Mouse (Mus musculus): ENCODE measurements around the gene Prkch. TPM values are rescaled to one million over a fixed set of nuclear protein-coding genes. Genes with fewer than 3 reads are reported as not detected.

Gene Prkch
- polyA plus RNA-seq, 1 experiment from 2014 or later: 0.13 TPM

DNA sequence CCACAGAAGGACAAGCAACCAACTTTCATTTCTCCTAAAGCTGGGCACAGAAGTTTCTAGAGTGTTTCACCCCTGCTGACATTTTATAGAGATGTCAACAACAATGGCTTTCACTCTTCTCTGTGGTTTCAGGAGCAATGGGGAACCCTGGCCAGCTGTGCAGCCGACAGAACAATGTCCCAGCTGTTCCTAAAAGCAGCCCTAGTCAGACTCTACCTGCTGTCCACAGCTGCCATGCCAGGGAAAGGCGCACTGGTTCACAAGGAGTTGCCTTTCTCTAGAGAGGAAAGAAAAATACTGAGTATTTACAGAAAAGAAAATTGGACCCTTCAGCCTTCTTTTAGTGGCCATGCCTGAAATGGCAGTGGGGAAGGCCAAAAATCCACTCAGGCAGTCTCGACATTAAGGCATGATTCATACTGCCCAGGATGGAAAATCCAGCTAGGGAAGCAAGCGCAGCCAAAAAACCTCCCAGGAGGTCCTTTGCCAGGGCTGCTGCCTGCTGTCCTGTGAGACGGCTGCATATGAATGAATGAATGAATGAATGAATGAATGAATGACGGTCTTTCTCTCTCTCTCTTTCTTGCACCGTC, 190.3 kb downstream of the Prkch start:
- no peak for TF ChIP-seq CTCF (IDR thresholded peaks at IDR 0.05)
- H3K27me3 ChIP-seq: no peaks in the 10 kb centered on the region
- ATAC-seq (no peak), DNase-seq (ENCODE audit: low read depth, low spot score) (no peak)
- in situ Hi-C loops (cut with MboI; ENCODE audit: low pct_unique_long_range_greater_than_20kb): no loop called here
- ChIA-PET POLR2A (no interaction called here), CTCF (interaction anchor here (0.7 kb wide), 1 partner anchor 11 kb away, joined by 3 read pairs; no protein-coding TSS in a partner anchor)

DNA sequence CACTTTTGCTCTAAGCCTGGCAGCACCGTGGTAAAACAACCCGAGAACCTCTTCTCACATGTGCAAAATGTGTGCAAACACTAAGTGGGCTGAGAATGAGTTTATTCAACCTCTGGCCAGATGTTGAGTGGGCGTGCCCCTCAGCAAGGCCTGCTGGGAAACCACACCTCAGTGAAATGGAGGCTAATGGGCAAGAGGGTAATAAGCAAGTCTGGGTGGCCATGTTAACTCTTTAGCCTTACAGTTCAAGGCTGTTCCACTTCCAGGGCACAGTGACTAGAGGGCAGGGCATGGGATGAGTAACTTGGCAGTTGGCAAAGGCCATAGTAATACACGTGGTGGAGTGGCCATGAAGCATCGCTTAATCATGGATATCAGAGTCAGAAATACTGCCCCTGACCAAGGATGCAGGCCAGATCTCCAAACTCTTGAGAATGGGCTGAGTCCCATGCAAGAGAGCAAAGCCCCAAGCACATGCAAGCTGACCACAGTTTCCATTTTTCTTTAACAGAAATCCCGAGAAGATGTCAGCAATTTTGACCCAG, 191.9 kb downstream of the Prkch start:
- ATAC-seq: no peak
- no peak for DNase-seq (ENCODE audit: low read depth, low spot score)
- TF ChIP-seq CTCF (IDR thresholded peaks at IDR 0.05): no peak
- H3K27me3 ChIP-seq: no peaks in the 10 kb centered on the region
- POLR2A ChIA-PET: no interaction called here
- in situ Hi-C loops (cut with MboI; ENCODE audit: low pct_unique_long_range_greater_than_20kb): no loop called here
- CTCF ChIA-PET: no interaction called here

DNA sequence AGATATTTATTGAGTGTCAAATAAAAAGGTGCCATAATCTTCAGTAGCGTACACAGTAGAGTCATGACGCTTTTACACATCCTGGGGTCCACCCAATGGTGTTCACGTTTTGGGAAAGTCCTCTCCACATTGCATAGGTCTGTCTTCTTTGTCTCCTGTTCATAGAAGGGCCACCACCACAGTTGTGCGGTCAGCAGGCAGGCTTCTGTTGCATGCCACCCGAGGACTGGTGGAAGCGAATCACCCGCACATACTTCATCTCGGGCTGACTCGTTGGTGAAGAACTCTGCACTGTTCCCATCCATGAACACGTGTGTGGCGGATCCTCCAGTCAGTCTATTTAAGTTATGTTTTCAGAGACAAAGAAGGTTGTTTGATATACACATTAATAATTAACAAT, 193.1 kb downstream of the Prkch start:
- no peak for TF ChIP-seq CTCF (IDR thresholded peaks at IDR 0.05)
- POLR2A ChIA-PET: no interaction called here
- no peaks in the 10 kb centered on the region for H3K27me3 ChIP-seq
- ATAC-seq: no peak
- in situ Hi-C loops (cut with MboI; ENCODE audit: low pct_unique_long_range_greater_than_20kb): no loop called here
- CTCF ChIA-PET: interaction anchor here (1.7 kb wide), 1 partner anchor 35 kb away, joined by 3 read pairs; no protein-coding TSS in a partner anchor
- DNase-seq (ENCODE audit: low read depth, low spot score): no peak

DNA sequence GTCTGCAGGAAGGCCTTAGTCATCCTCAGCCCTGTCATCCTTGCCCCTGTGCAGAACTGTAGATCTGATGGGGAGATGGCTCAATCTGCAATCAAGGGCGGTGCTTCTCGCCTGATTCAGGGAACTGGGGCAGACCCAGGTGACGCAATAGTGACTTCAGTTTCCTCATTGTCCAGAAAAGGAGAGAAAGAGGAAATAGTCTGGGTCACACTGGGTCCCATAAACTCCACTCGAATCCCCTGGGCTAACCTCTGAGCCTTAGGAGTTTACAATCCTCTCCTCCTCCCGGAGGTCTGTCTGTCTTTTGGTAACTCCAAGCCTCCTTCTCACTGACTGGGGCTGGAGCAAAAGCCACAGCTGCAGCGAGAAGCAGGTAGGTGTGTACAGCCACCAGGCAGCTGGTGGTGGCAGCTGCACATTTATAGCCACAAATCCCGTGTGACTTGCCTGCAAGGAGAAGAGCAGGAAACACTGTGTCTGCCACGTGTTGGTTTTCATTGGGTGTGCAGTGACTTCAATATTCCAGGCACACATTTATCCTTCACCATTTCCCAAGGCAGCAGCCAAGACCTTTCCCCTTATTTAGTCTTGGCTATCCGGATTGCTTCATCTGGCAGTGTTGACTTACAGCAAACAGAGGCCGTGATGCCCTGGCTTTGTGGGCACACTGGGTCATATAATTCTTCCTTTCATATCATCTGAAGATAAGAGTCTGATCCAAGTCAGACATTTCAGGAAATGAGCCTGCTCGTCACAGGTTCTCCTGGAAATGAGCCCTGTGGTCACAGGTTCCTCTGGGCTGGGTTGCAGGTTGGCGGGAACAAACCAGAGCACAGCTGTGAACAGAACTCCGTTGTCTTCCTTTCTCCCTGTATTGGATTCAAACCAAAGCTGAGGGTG, 195.0 kb downstream of the Prkch start:
- no peak for TF ChIP-seq CTCF (IDR thresholded peaks at IDR 0.05)
- CTCF ChIA-PET: interaction anchor here (0.9 to 1.0 kb wide), 2 partner anchors 9 to 47 kb away, joined by 3 read pairs; no protein-coding TSS in a partner anchor
- POLR2A ChIA-PET: interaction anchor here (0.6 to 0.7 kb wide), 2 partner anchors 19 to 35 kb away, joined by 3 to 4 read pairs; no protein-coding TSS in a partner anchor
- in situ Hi-C loops (cut with MboI; ENCODE audit: low pct_unique_long_range_greater_than_20kb): no loop called here
- ATAC-seq (peak; percentile 54), DNase-seq (ENCODE audit: low read depth, low spot score) (no peak)
- H3K27me3 ChIP-seq: no peaks in the 10 kb centered on the region

DNA sequence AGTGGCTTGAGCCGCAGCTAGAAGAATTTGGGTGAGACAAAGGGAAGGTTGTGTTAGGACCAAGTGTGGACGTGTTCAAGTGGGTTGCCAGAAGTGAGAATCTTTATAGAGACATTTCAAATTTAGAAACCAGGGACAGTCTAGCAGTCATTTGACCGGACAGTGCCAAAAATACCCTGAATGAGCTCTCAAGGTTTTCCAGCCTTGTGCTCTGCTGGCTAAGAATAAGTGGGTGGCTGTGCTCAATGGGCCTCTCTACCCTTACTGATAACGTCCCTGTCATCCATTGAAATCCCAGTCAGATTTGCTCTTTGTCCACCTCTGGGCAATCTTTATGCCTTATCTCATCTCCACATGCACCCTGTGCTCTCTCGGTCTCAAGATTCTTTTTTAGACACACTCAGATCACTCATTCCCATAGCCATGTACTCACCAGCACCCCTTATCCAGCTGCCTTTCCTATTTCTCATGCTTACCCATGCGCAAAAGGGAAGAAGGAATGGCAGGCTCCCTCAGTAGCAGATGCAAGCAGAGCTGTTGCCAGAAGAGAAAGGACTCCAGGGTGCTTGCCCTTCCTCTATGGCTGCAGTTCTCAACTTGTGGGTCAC, 196.9 kb downstream of the Prkch start:
- ATAC-seq (no peak), DNase-seq (ENCODE audit: low read depth, low spot score) (no peak)
- ChIA-PET CTCF (interaction anchor here (1.4 kb wide), 1 partner anchor 211 kb away, joined by 3 read pairs; no protein-coding TSS in a partner anchor), POLR2A (no interaction called here)
- no peaks in the 10 kb centered on the region for H3K27me3 ChIP-seq
- in situ Hi-C loops (cut with MboI; ENCODE audit: low pct_unique_long_range_greater_than_20kb): no loop called here
- TF ChIP-seq CTCF (IDR thresholded peaks at IDR 0.05): no peak

DNA sequence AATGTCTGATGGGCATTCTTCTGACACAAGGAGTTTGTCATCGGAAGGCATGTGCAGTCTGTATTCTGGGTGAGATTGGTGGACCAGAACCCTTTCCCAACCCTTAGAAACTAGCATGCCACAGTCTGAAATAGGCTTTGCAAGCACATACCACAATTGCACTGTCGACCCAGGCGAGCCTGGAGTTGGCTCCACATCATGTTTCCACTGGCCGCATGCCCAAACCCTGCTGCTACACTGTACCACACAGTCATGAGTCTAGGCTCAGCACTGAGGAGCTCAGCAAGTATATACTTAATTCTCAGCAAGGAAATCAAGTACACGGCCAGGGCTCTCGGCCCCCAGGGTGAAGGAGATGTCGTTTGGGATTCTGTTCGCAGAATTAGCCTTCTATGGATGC, 202.3 kb downstream of the Prkch start:
- ATAC-seq (peak; percentile 68), DNase-seq (ENCODE audit: low read depth, low spot score) (peak; percentile 93)
- CTCF ChIA-PET: interaction anchor here (1.0 to 1.1 kb wide), 2 partner anchors 28 to 120 kb away, joined by 3 to 5 read pairs; no protein-coding TSS in a partner anchor
- no peaks in the 10 kb centered on the region for H3K27me3 ChIP-seq
- POLR2A ChIA-PET: no interaction called here
- in situ Hi-C loops (cut with MboI; ENCODE audit: low pct_unique_long_range_greater_than_20kb): loop anchor here (5.0 kb wide), 1 partner anchor 75 kb away; no protein-coding TSS in a partner anchor
- TF ChIP-seq CTCF (IDR thresholded peaks at IDR 0.05): no peak

DNA sequence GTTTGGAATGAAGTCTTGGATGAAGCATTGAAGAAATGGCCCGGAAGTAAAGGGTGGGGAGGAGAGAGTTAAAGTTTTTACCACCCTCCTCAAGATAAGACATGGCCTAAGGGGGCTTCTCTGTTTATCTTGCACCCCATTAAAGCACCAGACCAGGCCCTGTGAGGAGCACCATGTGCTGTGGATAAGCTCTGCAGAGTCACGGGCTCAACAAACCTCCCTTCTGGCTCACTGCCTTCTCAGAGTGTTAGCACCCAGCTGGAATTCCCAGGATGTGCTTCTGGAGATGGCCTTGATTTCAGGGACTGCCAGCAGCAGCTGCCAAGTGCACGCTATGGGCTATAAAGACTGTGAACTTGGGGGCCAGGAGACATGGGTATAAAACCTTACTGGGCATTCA, 204.3 kb downstream of the Prkch start:
- in situ Hi-C loops (cut with MboI; ENCODE audit: low pct_unique_long_range_greater_than_20kb): loop anchor here (5.0 kb wide), 1 partner anchor 77 kb away; no protein-coding TSS in a partner anchor
- DNase-seq (ENCODE audit: low read depth, low spot score) (no peak), ATAC-seq (no peak)
- ChIA-PET POLR2A (no interaction called here), CTCF (interaction anchor here (0.9 kb wide), 1 partner anchor 33 kb away, joined by 3 read pairs; no protein-coding TSS in a partner anchor)
- H3K27me3 ChIP-seq: no peaks in the 10 kb centered on the region
- no peak for TF ChIP-seq CTCF (IDR thresholded peaks at IDR 0.05)

DNA sequence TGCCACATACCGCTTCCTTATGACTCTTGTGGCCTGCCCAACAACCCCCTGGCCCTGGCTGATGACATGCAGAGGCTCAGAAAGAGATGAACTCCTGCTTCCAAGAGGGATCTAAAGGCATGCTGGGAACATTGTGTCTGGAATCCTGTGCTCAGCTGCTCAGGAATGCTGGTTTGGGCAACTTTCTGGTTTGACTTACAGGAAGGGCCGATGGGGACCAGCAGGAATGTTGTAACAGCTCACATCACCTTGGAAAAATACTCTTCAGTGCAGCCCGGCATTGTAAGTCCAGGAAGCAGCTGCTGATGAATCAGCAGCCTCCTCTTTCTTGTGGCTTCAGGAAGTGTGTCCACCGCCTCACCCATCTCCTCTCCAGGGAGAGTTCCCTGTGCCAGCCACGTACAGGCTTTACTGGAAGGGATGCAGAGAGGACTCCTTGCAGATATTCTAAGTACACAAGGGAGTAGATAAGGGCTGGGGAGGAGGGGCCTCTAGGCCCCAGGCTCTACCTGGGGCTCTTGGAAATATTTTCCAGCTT, 206.0 kb downstream of the Prkch start:
- in situ Hi-C loops (cut with MboI; ENCODE audit: low pct_unique_long_range_greater_than_20kb): no loop called here
- CTCF ChIA-PET: interaction anchor here (1.3 kb wide), 1 partner anchor 22 kb away, joined by 3 read pairs; no protein-coding TSS in a partner anchor
- no peak for TF ChIP-seq CTCF (IDR thresholded peaks at IDR 0.05)
- peak; percentile 88 for ATAC-seq
- POLR2A ChIA-PET: interaction anchor here (1.1 kb wide), 1 partner anchor 23 kb away, joined by 3 read pairs; no protein-coding TSS in a partner anchor
- no peaks in the 10 kb centered on the region for H3K27me3 ChIP-seq
- DNase-seq (ENCODE audit: low read depth, low spot score): peak; percentile 98

DNA sequence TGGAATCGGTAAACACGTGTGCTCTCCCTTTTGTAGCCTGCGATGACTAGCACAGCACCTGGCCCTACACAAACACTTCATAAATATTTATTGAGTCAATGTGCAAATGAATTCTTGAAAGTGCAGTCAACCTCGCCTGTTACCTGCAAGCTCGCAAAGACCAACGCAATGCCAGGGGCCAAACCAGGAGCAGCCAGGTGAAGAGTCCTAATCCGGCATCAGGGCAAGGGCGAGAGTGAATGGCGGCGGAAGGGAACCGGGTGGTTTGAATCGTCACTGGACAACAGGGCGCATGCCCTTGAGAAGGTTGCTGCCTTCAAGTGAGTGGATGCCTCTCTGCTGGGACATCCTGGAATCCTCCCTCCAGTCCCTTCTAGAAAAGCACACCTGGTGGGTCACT, 208.6 kb downstream of the Prkch start:
- no peaks in the 10 kb centered on the region for H3K27me3 ChIP-seq
- DNase-seq (ENCODE audit: low read depth, low spot score) (no peak), ATAC-seq (no peak)
- POLR2A ChIA-PET: interaction anchor here (0.6 to 1.7 kb wide), 3 partner anchors 12 to 17 kb away, joined by 4 to 5 read pairs (median 4); no protein-coding TSS in a partner anchor
- no peak for TF ChIP-seq CTCF (IDR thresholded peaks at IDR 0.05)
- CTCF ChIA-PET: interaction anchor here (1.9 kb wide), 1 partner anchor 12 kb away, joined by 12 read pairs; no protein-coding TSS in a partner anchor
- in situ Hi-C loops (cut with MboI; ENCODE audit: low pct_unique_long_range_greater_than_20kb): no loop called here

DNA sequence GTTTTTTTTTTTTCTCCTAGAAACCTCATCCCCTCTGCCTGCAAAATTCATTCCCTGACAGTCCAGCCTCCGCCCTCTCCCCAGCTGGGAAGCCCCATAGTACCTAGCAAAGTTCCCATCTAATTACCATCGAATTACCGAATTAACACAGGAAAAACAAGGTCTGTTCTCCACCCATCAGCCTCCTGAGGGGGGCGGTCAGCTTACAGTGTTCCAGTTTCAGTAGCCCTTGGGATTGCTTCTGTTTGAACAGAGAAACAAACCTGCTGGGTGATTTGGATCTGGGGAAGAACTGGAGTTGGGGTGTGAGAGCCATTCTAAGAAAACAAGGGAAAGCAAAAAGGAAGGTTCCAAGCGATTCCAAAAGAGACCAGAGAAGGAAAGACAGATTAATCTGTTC, 209.1 kb downstream of the Prkch start:
- DNase-seq (ENCODE audit: low read depth, low spot score) (no peak), ATAC-seq (no peak)
- in situ Hi-C loops (cut with MboI; ENCODE audit: low pct_unique_long_range_greater_than_20kb): no loop called here
- ChIA-PET POLR2A (interaction anchor here (0.6 to 1.7 kb wide), 3 partner anchors 11 to 17 kb away, joined by 4 to 5 read pairs (median 4); no protein-coding TSS in a partner anchor), CTCF (interaction anchor here (0.9 to 1.9 kb wide), 5 partner anchors 11 to 109 kb away, joined by 3 to 12 read pairs (median 3); no protein-coding TSS in a partner anchor)
- TF ChIP-seq CTCF (IDR thresholded peaks at IDR 0.05): no peak
- no peaks in the 10 kb centered on the region for H3K27me3 ChIP-seq
